Mouse (Mus musculus): ENCODE measurements around the gene Snrnp25.

DNA sequence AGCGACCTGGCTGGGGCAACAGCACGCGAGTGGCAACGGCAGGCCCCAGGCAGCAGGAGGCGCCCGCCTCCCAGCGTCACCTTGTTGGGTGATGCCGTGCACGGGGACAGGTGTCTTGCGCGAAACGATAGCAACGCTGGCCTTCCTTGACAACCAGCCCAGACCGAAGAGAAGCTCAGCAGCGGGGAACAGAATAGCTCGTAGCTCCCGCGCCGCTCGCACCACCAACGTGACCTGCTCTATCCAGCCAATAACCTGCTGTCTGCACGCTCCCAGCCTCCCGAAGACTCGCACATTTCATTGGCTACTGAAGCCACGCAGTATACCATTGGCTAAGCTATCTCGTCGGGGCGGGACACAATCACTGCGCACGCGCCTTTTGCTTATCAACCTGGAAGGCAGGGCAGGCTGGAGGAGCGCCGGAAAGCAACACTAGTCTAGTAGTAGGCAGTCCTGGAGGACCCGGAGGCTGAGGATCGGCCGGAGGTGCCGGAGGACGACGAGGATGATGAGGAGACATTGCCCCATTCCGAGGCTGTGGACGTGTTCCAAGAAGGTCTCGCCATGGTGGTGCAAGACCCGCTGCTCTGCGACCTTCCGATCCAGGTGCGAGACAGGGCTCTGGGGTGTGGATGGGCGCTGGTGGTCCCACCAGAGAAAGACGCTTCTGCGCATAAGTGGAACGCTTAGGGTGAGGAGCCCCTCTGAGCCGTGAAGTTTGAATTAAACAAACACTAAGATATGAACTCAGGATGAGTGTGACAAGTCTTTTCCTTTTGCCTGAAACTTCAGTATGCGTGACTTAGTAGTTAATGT is at the start of gene Snrnp25:
- TF ChIP-seq USF1 (IDR thresholded peaks at IDR 0.05; ENCODE audit: low read depth): peak; percentile 86
- no peak for TF ChIP-seq CEBPB (IDR thresholded peaks at IDR 0.05; ENCODE audit: insufficient read depth, poor library complexity, severe bottlenecking)
- peak; percentile 81 for TF ChIP-seq POLR2A (IDR thresholded peaks at IDR 0.05; ENCODE audit: insufficient read length, low read depth)
